Mouse (Mus musculus) megakaryocyte, embryonic 14.5 days (primary cell): ENCODE measurements around the gene Il23a.

Source experiments
- FLI1 ChIP-seq: IDR thresholded peaks from 2 replicates; pipeline ENCODE4 v1.6.1; 2012; ENCODE audit warnings: low read length, inconsistent platforms, mixed read lengths
- GATA1 ChIP-seq: IDR thresholded peaks from 3 replicates; pipeline ENCODE4 v1.6.1; 2012; ENCODE audit warnings: mixed read lengths, low read length, inconsistent platforms, borderline replicate concordance

GRCm38 (mm10) chr10:128278158-128278557, 20.4 kb downstream of the Il23a start:
- no peak for TF ChIP-seq FLI1
- no peak for TF ChIP-seq GATA1
